Mouse (Mus musculus): ENCODE data around the gene Cep83.
"Not testable (repeated sequence)": the region's sequence is repeated elsewhere in the genome, so short reads cannot be mapped to it uniquely, and the experiment has no call there.

Cep83 gene

DNA sequence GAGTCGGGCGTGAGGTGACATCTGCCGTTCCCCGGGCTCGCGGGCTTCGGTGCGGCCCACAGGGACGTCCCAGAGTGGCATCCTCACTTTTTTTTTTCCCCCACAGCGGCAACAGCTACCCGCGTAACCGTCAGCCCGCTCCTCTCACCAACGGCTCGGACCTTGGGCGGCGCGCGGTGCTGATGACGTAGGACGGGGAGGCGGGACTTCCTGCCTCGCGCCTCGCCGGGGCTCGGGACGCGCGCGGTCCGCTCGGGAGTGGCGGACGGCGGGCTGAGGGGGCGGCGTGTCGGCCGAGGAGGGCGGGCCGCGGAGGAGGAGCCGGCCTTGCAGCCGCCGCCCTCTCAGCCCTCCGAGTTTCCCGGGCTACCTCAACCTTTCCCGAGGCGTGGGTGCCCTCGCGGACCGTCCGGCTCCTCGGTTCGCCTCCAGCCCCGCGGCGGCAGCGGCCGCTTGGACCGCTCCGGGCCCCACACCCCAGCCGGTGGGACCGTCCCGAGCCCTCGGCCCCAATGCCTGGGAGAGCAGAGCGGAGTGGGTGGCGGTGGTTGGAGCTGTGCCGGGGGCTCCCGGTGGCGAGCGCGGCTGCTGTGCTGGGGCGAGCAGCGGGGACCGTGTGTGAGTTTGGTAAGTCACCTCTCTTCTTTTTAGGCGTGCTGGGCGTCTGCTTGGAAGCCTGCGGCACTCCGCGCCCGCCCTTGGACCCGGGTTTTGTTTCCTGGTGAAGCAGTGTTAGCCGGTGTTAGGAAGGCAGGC lies at the start of gene Cep83:
Gene Cep83, plus strand, starts transcription at position 235 of the 756 bp plus-strand sequence.
- peak; percentile 96 to 97 for DNase-seq

GRCm38 (mm10) chr10:94639281-94639680 lies 49.2 kb upstream of the Cep83 start:
- no peak for DNase-seq

DNA sequence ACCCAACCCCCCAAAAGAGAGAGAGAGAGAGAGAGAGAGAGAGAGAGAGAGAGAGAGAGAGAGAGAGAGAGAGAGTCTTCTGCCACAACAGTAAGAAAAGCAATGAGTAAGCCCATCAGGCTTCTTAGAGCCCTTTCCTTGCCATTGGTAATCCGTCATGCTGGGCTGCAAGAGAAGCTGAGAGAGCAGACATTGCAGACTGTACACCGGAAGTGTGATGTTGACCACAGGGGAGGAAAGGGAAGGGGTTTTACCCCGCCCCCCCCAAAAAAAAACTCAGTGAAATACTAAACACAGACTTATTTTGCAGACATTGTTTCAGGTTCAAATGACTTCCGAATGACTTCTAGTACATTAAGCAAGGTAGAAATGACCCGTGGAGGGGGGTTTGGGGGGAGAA lies 48.4 kb upstream of the Cep83 start:
- no peak for DNase-seq

DNA sequence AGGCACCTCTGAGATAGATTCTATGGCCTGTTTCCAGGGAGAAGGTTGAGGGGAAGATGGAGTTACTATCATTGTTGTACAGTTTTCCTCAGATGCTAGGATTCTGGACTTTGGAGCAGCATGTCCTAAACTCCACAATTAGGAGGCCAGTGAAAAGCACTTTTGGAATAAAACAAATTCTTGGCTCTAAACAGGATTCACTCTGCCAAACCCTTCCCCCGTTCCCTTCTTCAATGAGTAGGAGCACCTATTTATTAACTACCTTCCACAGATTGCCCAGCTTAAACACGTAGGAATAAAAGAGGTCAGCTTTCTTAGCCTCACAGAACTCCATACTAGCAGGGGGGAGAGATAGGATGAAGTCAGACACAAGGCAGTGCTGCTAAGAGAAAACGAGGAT lies 24.4 kb upstream of the Cep83 start:
- DNase-seq, result no peak

DNA sequence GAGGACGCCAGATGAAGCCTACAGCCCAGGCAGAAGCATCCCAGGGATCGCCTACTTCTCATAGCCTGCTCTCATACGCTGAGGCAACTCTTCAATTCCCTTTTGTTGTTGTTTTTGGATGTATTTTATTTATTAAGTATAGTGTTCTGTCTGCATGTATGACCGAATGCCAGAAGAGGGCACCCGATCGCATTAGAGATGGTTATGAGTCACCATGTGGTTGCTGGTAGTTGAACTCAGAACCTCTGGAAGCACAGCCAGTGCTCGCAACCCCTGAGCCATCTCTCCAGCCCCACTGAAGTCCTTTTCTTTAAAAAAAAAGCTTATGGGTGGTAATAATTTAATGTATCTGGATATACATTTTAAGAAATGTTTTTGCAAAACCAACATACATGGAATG lies 24.0 kb upstream of the Cep83 start:
- DNase-seq, result no peak

- DNase-seq, result no peak
These were observed 20.3 kb upstream of the Cep83 start for GRCm38 (mm10) chr10:94668147-94668546.

GRCm38 (mm10) chr10:94687801-94688419 lies 544 bp upstream of the Cep83 start:
- peak in 1 of 2 experiments; percentile 80 for DNase-seq

- no peak for DNase-seq
These were observed 689 bp downstream of the Cep83 start for GRCm38 (mm10) chr10:94689176-94689510.

DNA sequence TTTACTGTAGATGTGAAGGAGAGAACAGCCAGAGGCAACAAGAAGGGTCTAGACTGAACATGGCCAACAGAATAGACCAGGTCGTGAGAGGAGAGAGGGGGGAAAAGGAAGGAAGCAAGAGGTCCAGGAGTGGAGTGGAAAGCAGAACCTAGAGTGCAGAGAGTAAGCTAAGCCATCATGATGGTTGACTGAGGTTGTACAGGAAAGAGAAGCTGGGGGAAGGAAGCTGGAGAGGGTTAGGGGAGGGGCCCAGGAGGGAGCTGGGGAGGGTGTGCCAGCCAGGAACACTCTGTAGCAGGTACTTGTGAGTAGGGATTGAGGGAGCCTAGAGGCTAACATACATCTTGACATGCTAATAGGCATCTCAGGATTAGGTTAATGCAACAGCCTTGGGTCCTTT lies 1.9 kb downstream of the Cep83 start:
- no peak for DNase-seq

GRCm38 (mm10) chr10:94692163-94692562 lies 3.7 kb downstream of the Cep83 start:
- DNase-seq, result no peak

DNA sequence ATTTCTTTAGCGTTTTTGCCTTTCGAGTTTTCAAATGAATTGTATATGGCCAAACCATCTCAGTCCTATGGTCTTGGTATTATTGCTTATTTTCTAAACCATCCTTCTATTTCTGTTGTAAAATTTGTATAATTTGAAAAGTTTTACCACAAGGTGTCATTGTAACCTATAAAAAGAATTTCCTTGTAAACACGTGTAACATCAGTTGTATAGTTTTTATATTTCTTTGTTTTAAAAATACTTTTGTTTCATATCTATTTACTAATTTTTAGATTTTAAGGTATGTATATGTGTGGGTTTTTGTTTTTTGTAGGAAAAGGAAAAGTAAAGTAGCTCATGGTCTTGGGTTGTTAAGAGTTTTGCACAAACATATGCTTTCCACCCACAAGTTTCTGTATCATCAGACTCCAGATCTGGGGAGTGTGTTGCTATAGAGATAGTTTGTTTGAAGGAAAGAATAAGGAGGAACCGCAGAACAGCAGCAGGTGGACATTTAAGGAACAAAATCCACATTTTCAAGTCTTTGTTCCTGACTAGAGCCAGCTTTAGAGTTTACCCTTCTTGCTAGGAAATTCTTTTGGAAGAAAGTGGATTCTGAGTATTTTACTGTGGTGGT lies 17.3 kb downstream of the Cep83 start:
- DNase-seq, result no peak

GRCm38 (mm10) chr10:94706695-94707094 lies 18.2 kb downstream of the Cep83 start:
- DNase-seq, result no peak

GRCm38 (mm10) chr10:94709622-94710319 lies 21.3 kb downstream of the Cep83 start:
- DNase-seq, result peak; percentile 33 to 42

- DNase-seq, result no peak
These were observed 21.9 kb downstream of the Cep83 start for GRCm38 (mm10) chr10:94710320-94710695.

GRCm38 (mm10) chr10:94720300-94720699 lies 31.8 kb downstream of the Cep83 start:
- DNase-seq, result no peak

DNA sequence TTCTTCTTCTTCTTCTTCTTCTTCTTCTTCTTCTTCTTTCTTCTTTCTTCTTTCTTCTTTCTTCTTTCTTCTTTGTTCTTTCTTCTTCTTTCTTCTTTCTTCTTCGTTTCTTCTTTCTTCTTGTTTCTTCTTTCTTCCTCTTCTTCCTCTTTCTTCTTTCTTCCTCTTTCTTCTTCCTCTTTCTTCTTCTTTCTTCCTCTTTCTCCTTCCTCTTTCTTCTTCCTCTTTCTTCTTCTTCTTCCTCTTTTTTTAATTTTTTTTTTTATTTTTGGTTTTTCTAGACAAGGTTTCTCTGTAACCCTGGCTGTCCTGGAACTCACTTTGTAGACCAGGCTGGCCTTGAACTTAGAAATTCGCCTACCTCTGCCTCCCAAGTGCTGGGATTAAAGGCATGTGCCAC lies 39.6 kb downstream of the Cep83 start:
- not testable (repeated sequence) for DNase-seq

DNA sequence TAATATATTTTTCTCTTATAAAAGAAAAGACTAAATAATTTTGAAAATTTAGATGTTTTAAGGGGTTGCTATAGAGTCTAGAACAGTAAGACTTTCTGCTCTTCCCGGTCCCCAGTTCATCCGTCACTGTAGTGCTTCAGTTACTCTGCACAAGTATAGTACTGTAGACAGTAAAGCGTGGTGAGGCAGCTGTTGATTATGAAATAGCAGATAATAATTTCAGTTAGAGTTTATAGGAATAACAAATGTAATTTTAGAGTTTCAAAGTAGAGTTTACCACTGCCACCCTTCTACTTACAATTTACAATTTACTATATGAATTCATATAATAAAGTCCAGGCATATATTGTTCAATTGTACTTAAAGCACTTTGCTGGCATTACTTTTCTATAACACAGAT lies 42.0 kb downstream of the Cep83 start:
- no peak for DNase-seq

- DNase-seq, result no peak
These were observed 46.4 kb downstream of the Cep83 start for GRCm38 (mm10) chr10:94734829-94735228.

GRCm38 (mm10) chr10:94740221-94740620 lies 51.8 kb downstream of the Cep83 start:
- DNase-seq, result no peak

DNA sequence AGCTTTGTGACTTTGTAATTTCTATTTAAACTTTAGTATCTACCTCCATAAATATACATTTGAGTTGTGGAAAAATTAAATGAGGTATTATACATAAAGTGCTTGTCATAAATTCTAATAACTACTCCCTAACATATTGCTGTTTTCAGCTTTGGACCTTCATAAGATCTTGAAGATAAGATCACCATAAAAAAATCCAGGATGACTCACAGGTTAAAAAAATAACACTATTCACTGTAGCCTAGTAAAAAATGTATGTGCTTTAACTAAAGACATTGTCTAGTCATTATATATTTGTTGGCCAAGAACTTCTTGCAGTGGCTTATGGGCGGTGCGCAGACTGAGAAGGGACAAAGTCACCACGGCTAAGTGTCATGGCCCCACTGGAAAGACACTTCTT lies 53.0 kb downstream of the Cep83 start:
- DNase-seq, result no peak

DNA sequence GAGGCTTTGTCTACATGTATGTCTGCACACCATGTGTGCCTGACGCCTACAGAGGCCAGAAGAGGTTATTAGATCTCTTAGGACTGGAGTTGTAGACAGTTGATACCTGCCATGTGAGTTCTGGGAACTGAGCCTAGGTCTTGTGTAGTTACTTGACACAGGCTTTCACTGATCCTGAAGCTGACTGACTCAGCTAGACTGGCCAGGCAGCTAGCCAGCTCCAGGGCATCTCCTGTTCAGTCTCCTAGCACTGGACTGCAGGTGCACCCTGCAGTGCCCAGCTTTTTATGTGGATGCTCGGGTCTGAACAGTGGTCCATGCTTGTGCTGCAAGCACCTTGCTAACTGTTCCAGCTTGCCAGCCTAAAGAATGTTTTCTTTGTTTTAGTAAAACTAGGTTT lies 58.6 kb downstream of the Cep83 start:
- peak; percentile 54 to 70 for DNase-seq

DNA sequence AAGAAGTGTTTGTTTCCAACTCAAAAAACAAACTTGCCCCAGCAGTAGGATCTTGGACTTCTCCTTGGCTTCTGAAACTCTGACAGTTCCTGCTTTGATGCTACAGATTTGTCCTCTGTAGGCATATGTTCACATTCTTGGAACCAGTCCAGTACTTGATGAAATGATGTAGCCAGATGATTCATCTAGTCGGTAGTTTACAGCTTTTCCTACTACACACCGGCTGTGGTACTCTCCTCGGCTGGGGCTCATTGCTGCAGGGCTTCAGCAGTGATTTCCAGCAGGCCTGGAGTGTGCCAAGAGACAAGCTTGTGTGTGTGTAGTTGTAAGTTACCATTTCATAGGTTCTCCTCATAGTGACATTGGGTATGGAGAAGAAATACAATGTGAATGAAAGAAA lies 83.0 kb downstream of the Cep83 start:
- DNase-seq, result no peak

GRCm38 (mm10) chr10:94777576-94777975 lies 89.1 kb downstream of the Cep83 start:
- no peak for DNase-seq

GRCm38 (mm10) chr10:94779319-94779718 lies 90.9 kb downstream of the Cep83 start:
- DNase-seq, result no peak
